Mouse (Mus musculus) heart, embryonic 14.5 days (tissue): ENCODE data around the gene Wdr17. TPM values are rescaled to one million over a fixed set of nuclear protein-coding genes. Genes with fewer than 3 reads are reported as not detected.

Experiments used
- ATAC-seq: fragments of 200-750 bp; cut with Nextera tagmentation; 2 replicates; pipeline ENCODE4 v1.8.0; 2017; ENCODE audit warnings: low read depth, moderate TSS enrichment; ENCODE audit not compliant: insufficient number of reproducible peaks, insufficient read depth, low FRiP score
- H3K27ac ChIP-seq, 2 experiments: fragments of 200-500 bp in 1 of 2; fragments of 300-500 bp in 1 of 2; sonication (generic) in 1 of 2; replicated peaks in 1 of 2; 2 replicates each; pipeline ENCODE4 v1.5.1; 2012 to 2014; ENCODE audit warnings: low read depth in 2 of 2, low read length in 2 of 2, control low read depth in 1 of 2, mild to moderate bottlenecking in 1 of 2, mixed read lengths in 1 of 2; ENCODE audit not compliant: control insufficient read depth in 1 of 2, insufficient read depth in 1 of 2
- H3K27me3 ChIP-seq: fragments of 300-500 bp; sonication (generic); 2 replicates; pipeline ENCODE4 v1.6.1; 2014; ENCODE audit warnings: mild to moderate bottlenecking, low read length, control low read depth; ENCODE audit not compliant: control insufficient read depth, insufficient read depth
- H3K36me3 ChIP-seq: fragments of 300-500 bp; sonication (generic); 2 replicates; pipeline ENCODE4 v1.6.1; 2014; ENCODE audit warnings: mild to moderate bottlenecking, control low read depth, low read length, mixed read lengths; ENCODE audit not compliant: control insufficient read depth, insufficient read depth
- H3K4me1 ChIP-seq, 2 experiments: fragments of 200-500 bp in 1 of 2; fragments of 300-500 bp in 1 of 2; sonication (generic) in 1 of 2; 2 replicates each; pipeline ENCODE4 v1.6.1; 2012 to 2014; ENCODE audit warnings: low read length in 2 of 2, control low read depth in 1 of 2, mixed read lengths in 1 of 2; ENCODE audit not compliant: control insufficient read depth in 2 of 2, insufficient read depth in 2 of 2
- H3K4me2 ChIP-seq: fragments of 300-500 bp; sonication (generic); 2 replicates; pipeline ENCODE4 v1.6.1; 2014; ENCODE audit warnings: mild to moderate bottlenecking, low read length
- H3K4me3 ChIP-seq, 2 experiments: fragments of 200-500 bp in 1 of 2; fragments of 300-500 bp in 1 of 2; sonication (generic) in 1 of 2; 2 replicates each; pipeline ENCODE4 v1.5.1; 2012 to 2014; ENCODE audit warnings: low read length in 2 of 2, mild to moderate bottlenecking in 2 of 2, control low read depth in 1 of 2, low read depth in 1 of 2, moderate library complexity in 1 of 2; ENCODE audit not compliant: control insufficient read depth in 1 of 2, insufficient read depth in 1 of 2
- H3K9ac ChIP-seq: fragments of 300-500 bp; sonication (generic); 2 replicates; pipeline ENCODE4 v1.6.1; 2014; ENCODE audit warnings: mild to moderate bottlenecking, low read length
- H3K9me3 ChIP-seq: fragments of 300-500 bp; sonication (generic); 2 replicates; pipeline ENCODE4 v1.6.1; 2016; ENCODE audit warnings: low read length, control low read depth; ENCODE audit not compliant: control insufficient read depth
- WGBS: fragments of 180-500 bp; shearing (Covaris S2); extraction: QIAGEN DNeasy Blood & Tissue Kit; methylation state at CpG from one replicate; pipeline ENCODE4 v1.1.7; 2014; 5-methylcytosine and 5-hydroxymethylcytosine counted together
- polyA plus RNA-seq: library from polyadenylated mRNA; unstranded; fragments of >200 nt; fragmentation: Nextera tagmentation; extraction: Ambion mirVana; gene quantifications from 2 replicates; pipeline ENCODE4 v1.2.1, GENCODE M21; 2014

Gene Wdr17
- polyA plus RNA-seq, 1 experiment from 2014 or later, result 0.53 TPM

DNA sequence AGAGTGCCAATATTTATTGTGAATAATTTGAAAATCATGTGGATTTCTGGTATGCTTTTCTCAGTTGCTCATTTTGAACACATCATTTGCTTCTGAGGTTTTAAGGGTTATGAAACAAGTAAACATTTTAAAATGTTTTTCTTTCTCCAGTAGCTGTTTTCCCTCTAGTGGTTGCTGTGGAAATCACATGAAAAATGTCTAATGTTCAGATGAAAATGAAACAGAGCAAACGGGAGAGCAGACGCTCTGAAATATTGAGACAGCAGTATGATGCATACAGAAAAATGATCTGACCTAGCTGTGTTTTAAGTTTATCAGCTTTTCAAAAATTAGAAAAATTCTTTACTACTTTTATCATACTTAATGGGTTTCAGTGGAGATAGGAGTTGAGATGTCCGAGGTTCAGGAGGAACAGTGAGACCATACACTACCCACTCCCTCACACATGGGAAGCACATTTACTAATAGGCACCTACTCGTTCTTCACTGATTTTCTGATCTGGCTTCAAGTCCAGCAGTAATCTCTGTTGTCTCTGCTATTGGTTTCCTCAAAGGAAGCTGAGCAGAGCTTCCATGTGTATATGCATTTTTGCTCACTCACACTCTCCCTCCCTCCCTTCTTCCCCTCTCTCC lies 57.1 kb downstream of the Wdr17 start:
- Histone ChIP-seq H3K36me3 (no peaks in the 10 kb centered on the region), H3K4me1 (no peaks in the 10 kb centered on the region), H3K9ac (no peak overlapping the region), H3K27me3 (no peaks in the 10 kb centered on the region), H3K9me3 (no peaks in the 10 kb centered on the region), H3K4me3 (no peak overlapping the region; a peak in 1 of 4 replicates), H3K4me2 (peak overlapping the region; percentile 47), H3K27ac (no peak overlapping the region)
- no peak for ATAC-seq
- 37% methylated on average over 4 of the region's 4 CpGs for WGBS

DNA sequence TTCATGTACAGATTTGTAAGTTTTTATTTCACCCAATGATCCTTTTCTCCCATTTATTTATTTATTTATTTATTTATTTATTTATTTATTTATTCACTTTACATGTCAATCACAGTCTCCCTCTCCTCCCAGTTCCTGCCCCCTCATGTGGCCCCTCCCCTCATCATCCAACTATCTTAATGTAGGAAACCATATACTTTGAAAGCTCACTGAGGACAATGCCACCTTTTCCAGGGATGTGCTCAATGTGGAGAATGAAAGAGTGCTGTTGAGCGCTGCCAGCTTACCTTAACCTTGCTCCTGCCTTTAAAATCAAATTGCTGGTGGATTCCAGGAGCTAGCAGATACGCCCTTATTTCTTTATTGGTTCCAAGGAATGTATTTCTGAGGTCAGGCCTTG lies 59.0 kb downstream of the Wdr17 start:
- Histone ChIP-seq H3K4me2 (no peak overlapping the region), H3K9ac (no peak overlapping the region), H3K4me1 (no peaks in the 10 kb centered on the region), H3K27me3 (no peaks in the 10 kb centered on the region), H3K36me3 (no peaks in the 10 kb centered on the region), H3K4me3 (no peak overlapping the region), H3K27ac (no peak overlapping the region), H3K9me3 (no peaks in the 10 kb centered on the region)
- 76% methylated on average over 2 of the region's 2 CpGs for WGBS
- ATAC-seq, result no peak

GRCm38 (mm10) chr8:54822956-54823355 lies 64.0 kb downstream of the Wdr17 start:
- H3K4me3 ChIP-seq, result no peak overlapping the region
- no peaks in the 10 kb centered on the region for H3K4me1 ChIP-seq
- 88% methylated on average over 5 of the region's 5 CpGs for WGBS
- ATAC-seq, result no peak
- no peak overlapping the region for H3K9ac ChIP-seq
- no peak overlapping the region for H3K4me2 ChIP-seq
- H3K36me3 ChIP-seq, result no peaks in the 10 kb centered on the region
- H3K27me3 ChIP-seq, result no peaks in the 10 kb centered on the region
- H3K9me3 ChIP-seq, result no peaks in the 10 kb centered on the region
- H3K27ac ChIP-seq, result no peak overlapping the region

DNA sequence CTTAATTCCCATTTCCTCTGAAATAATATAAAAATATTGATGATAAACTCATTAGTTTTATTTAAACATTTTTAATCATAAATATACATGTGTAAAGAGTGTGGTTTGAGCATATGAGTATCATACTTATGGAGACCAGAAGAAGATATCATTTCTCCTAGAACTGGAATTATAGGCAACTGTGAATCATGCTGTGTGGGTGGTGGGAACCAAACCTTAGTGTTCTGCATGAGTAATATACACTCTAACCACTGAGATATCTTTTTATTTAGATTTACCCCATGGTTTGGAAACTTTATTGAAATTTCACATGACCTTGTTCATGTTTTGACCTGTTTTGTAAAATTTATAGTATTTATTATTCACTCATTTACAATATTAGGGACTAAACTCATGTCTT lies 68.3 kb downstream of the Wdr17 start:
- Histone ChIP-seq H3K36me3 (no peaks in the 10 kb centered on the region), H3K9ac (no peak overlapping the region), H3K9me3 (0 out of 2 replicates have a peak, but pooled peaks cover 3% of the 10 kb centered on the region), H3K4me2 (no peak overlapping the region), H3K27me3 (no peaks in the 10 kb centered on the region), H3K27ac (no peak overlapping the region), H3K4me3 (no peak overlapping the region), H3K4me1 (no peaks in the 10 kb centered on the region)
- ATAC-seq, result no peak

GRCm38 (mm10) chr8:54808217-54808616 lies 78.8 kb downstream of the Wdr17 start:
- H3K27me3 ChIP-seq, result no peaks in the 10 kb centered on the region
- no peak for ATAC-seq
- no peak overlapping the region for H3K4me2 ChIP-seq
- no peaks in the 10 kb centered on the region for H3K36me3 ChIP-seq
- no peaks in the 10 kb centered on the region for H3K9me3 ChIP-seq
- H3K4me3 ChIP-seq, result no peak overlapping the region
- H3K4me1 ChIP-seq, result no peaks in the 10 kb centered on the region
- 48% methylated on average over 6 of the region's 6 CpGs for WGBS
- no peak overlapping the region for H3K9ac ChIP-seq
- H3K27ac ChIP-seq, result no peak overlapping the region

GRCm38 (mm10) chr8:54806173-54806572 lies 80.8 kb downstream of the Wdr17 start:
- no peak overlapping the region for H3K27ac ChIP-seq
- H3K27me3 ChIP-seq, result no peaks in the 10 kb centered on the region
- 87% methylated on average over 6 of the region's 6 CpGs for WGBS
- no peaks in the 10 kb centered on the region for H3K4me1 ChIP-seq
- no peaks in the 10 kb centered on the region for H3K9me3 ChIP-seq
- H3K4me3 ChIP-seq, result no peak overlapping the region
- no peak for ATAC-seq
- no peak overlapping the region for H3K9ac ChIP-seq
- no peaks in the 10 kb centered on the region for H3K36me3 ChIP-seq
- no peak overlapping the region for H3K4me2 ChIP-seq

- Histone ChIP-seq H3K27ac (no peak overlapping the region), H3K36me3 (no peaks in the 10 kb centered on the region), H3K9me3 (no peaks in the 10 kb centered on the region), H3K4me1 (no peaks in the 10 kb centered on the region), H3K27me3 (no peaks in the 10 kb centered on the region), H3K9ac (no peak overlapping the region), H3K4me2 (no peak overlapping the region), H3K4me3 (no peak overlapping the region)
- ATAC-seq, result no peak
- 96% methylated on average over 2 of the region's 2 CpGs for WGBS
Observed at GRCm38 (mm10) chr8:54792699-54793061, 94.3 kb downstream of the Wdr17 start.
